Mouse (Mus musculus) right cerebral cortex, adult 18-20 months (tissue): ENCODE measurements at regions not wholly inside any gene's neighbourhood (a gene's known extent, or its start where the extent isn't known, plus 50 kb on each side); places are given as distances from the start of the nearest gene placed in this dataset.

Experiments used
- DNase-seq: peaks from one replicate; pipeline ENCODE4 v3.0.0; 2022; ENCODE audit warnings: mixed read lengths

GRCm38 (mm10) chr10:44939403-44939802, 127.6 kb upstream of the Prep start:
- DNase-seq, result no peak

GRCm38 (mm10) chr10:44936976-44937500, 130.0 kb upstream of the Prep start:
- DNase-seq, result no peak

GRCm38 (mm10) chr10:44930796-44931195, 136.2 kb upstream of the Prep start:
- DNase-seq, result no peak

- no peak for DNase-seq
These were observed 153.1 kb upstream of the Prep start for GRCm38 (mm10) chr10:44913751-44914388.

- DNase-seq, result no peak
These were observed 162.5 kb upstream of the Prep start for GRCm38 (mm10) chr10:44904520-44904919.

- DNase-seq, result no peak
These were observed 165.8 kb upstream of the Prep start for GRCm38 (mm10) chr10:44901203-44901602.

- DNase-seq, result no peak
These were observed 174.9 kb upstream of the Prep start for GRCm38 (mm10) chr10:44892124-44892523.

GRCm38 (mm10) chr10:44887081-44887683, 179.8 kb upstream of the Prep start:
- DNase-seq, result no peak

- DNase-seq, result no peak
These were observed 185.0 kb upstream of the Prep start for GRCm38 (mm10) chr10:44881967-44882366.

- no peak for DNase-seq
These were observed 189.8 kb upstream of the Prep start for GRCm38 (mm10) chr10:44877076-44877663.

- DNase-seq, result peak; percentile 20
These were observed 193.2 kb upstream of the Prep start for GRCm38 (mm10) chr10:44873642-44874285.

- DNase-seq, result no peak
These were observed 202.7 kb upstream of the Prep start for GRCm38 (mm10) chr10:44864191-44864747.

- no peak for DNase-seq
These were observed 204.7 kb upstream of the Prep start for GRCm38 (mm10) chr10:44862360-44862674.

GRCm38 (mm10) chr10:44861671-44862359, 205.2 kb upstream of the Prep start:
- DNase-seq, result no peak

- no peak for DNase-seq
These were observed 209.6 kb upstream of the Prep start for GRCm38 (mm10) chr10:44857444-44857843.

GRCm38 (mm10) chr10:44854109-44854508, 212.9 kb upstream of the Prep start:
- DNase-seq, result no peak

- DNase-seq, result no peak
These were observed 218.0 kb upstream of the Prep start for GRCm38 (mm10) chr10:44849016-44849415.

GRCm38 (mm10) chr10:44846765-44847164, 220.2 kb upstream of the Prep start:
- DNase-seq, result no peak

- DNase-seq, result no peak
These were observed 220.9 kb upstream of the Prep start for GRCm38 (mm10) chr10:44846149-44846548.

- no peak for DNase-seq
These were observed 226.6 kb upstream of the Prep start for GRCm38 (mm10) chr10:44840449-44840848.

GRCm38 (mm10) chr10:44832455-44832854, 234.5 kb upstream of the Prep start:
- DNase-seq, result no peak

- DNase-seq, result no peak
These were observed 240.7 kb upstream of the Prep start for GRCm38 (mm10) chr10:44826271-44826670.

GRCm38 (mm10) chr10:44821666-44822065, 245.3 kb upstream of the Prep start:
- DNase-seq, result no peak
